Mouse (Mus musculus): ENCODE data around the gene Fanca.

DNA sequence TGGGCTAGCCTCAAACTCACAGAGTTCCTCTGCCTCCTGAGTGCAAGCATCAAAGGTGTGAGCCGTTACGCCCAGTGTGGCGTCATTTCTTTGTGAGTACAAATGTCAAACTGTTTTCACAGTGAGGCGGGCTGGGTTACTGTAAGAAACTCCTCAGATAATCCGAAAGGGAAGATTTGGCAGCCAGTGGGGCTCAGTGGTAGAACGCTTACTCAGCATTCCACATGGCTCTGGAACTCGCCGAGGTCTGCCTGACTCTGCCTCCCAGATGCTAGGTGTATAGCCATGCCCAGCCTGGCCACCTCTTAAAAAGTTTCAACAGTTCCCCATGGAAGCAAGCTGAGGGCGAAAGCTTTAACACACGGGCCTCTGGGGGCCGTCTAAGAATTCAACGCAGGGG is 33.7 kb upstream of the Fanca start:
- no peak for TF ChIP-seq MAX (IDR thresholded peaks at IDR 0.05)
- no peak for TF ChIP-seq CTCF (IDR thresholded peaks at IDR 0.05; ENCODE audit: control insufficient read depth, insufficient read depth, insufficient read length)
- no peak for TF ChIP-seq MYOD1 (IDR thresholded peaks at IDR 0.05; ENCODE audit: control insufficient read depth, insufficient read length, low read depth)
- no peak for TF ChIP-seq USF1 (IDR thresholded peaks at IDR 0.05; ENCODE audit: low read depth)
